Mouse (Mus musculus): ENCODE data around the gene Gprin2.

The Gprin2 gene

DNA sequence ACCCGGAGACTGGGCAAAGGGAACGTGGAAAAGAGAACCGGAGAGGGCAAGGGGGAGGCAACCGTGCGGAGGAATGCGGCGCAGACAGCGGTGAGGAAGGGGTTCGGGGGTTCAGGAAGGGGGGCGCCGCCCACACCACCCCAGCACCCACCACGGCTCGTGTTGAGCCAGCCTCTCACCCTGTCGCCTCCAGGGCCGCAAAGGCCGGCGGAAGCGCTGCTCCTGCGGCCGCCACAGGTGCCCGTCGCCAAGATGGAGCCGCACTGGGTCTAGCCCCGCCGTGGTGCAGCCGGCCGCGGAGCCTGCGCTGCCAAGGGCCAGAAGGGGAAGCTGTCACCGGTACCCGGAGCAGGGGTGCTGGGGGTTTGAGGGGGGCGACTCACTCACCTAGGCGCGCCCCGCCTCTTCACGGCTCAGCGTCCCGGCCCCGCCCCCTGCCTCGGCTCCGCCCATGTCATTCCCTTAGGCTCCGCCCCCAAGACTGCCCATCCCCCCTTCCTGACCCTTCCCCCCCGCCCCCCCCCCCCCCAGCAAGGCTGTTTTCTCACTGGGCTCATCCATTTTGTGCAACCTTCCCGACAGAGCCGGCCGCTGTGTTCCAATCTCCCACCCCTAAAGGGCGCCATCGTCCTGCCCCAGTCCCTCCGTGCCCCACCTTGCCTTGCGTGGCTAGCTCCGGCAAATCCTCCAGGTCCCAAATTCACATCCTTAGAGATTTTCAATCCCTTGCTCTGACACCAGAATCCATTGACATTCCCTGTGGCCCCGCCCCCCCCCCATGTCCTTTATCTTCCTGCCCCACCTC is at the start of gene Gprin2:
Gprin2 (minus strand) TSS at position 423 of the 805 bp plus-strand sequence.
- DNase-seq (ENCODE audit: extremely low read depth, low read depth, low spot score), result no peak

DNA sequence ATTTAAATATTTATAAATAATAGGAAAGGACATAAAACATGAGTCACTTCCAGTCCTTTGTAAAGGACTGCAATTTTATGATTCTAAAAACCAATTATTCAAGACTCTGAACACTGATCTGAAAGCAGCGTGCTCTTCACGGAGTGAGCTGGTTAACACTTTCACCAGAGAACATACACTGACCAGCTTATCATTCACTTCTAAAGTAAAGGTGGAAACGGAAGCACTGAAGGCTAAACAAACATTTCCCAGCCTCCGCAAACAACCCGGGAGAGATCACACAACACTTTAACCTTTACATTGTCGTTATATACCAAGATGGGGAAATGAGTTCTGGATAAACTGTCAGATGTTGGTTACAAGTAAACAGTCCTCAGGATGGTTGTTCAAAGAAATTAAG is 39.2 kb upstream of the Gprin2 start:
- DNase-seq (ENCODE audit: extremely low read depth, low read depth, low spot score), result no peak

DNA sequence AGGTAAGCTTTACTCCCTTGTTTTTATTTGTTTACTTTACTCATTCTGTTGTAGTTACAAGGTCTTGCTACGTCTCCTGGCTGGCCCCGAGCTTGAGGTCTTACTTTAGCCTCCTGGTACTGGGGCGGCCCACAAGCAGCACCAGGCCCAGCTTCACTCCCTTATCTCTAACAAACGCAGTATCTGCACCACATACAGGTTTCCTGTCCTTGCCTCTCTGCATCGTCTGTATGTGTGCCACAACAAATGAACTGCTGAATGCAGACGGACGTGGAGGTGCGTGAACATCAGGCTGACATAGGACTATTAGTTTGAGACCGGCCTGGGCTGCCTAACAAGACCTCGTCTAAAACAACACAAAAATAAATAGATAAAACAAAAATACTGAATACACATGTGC is 38.8 kb upstream of the Gprin2 start:
- DNase-seq (ENCODE audit: extremely low read depth, low read depth, low spot score), result no peak

DNA sequence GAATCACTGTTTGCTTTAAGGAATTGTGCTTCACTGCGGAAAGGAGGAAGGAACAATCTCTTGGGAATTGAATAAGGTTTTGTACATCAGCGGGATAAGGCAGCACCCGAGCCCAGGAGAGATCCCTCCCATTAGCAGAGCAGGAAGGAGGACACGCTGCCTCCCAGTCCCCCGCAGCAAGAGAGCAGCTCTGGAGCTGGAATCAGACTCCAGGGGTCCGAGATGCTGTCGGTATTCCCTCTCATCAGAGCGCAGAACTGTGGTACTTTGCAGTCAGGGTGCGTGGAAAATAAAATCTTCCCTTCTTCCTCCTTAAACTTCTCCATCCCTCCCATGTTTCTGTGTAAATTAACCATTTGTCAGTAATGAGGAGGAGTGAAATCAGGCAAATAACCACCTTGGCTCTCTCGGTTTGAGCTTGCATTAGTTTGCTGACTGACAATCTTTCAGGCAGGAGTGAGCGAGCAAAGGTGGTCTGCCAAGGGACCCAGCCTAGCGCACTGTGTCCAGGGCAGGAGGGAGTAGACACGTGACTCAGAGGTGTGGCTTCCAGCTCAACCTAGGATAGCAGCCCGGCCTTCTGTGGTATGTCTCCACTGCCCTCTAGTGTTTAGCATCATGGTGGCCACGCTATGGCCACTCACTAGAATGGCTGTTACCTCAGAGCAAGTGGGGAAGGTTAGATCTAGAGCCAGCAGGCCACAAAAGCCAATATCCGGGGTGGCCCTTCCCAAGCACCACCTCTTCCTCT is 33.4 kb upstream of the Gprin2 start:
- DNase-seq (ENCODE audit: extremely low read depth, low read depth, low spot score), result no peak

DNA sequence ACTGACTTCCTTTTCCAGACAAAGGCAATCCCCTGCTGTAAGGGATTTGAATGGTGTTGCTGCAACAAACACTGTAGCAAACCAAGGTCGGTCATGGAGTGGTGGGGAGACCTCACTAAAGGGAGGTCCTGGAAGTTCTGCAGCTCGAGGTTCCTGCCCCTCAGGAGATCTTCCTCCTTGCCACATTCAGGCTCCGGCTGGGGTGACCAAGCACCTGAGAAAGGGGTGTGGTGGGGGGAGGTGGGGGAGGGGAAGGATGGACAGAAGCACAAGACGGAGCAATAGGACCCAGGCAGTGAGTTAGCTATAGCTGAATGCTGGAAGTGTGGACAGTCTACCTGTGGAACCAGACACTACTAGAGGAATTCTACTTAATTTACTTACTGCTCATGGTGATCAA is 32.4 kb upstream of the Gprin2 start:
- DNase-seq (ENCODE audit: extremely low read depth, low read depth, low spot score), result no peak

DNA sequence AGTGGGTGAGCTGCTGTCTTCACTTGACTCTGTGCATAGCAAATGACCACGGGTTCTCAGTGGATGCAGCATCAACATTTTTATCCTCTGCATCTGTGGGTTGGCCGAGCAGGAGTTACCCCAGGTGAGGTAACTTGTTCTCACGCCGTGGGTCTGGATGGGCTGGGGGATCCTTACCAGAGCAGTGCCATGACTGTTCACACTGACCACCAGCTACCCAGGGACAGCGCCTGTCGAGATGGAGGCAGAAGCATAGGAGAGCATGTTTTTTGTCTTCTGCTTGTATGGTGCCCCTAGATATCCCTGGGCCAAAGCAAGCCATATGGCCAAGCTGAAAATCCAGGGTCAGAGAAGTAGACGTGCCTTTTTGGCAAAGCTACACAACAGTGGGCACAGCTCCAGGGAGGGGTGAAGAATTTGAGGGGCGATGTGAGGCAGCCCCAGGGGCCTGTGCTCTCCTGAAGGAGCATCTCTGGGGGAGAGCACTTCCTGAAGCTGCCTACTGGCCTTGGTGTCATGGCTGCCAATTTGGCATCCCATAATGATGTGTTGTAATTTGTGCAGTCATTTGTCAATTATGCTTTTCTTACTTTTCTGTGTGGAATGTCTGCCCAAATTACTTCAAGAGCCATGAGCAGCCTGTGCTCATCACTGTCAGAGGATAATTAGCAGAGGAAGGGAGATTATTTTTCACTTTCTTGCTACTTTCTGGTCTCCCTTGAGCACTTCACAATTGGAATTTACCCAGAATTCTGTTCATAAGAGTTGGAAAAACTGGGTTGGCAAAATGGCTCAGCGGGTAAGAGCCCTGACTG is 31.6 kb upstream of the Gprin2 start:
- DNase-seq (ENCODE audit: extremely low read depth, low read depth, low spot score), result no peak

DNA sequence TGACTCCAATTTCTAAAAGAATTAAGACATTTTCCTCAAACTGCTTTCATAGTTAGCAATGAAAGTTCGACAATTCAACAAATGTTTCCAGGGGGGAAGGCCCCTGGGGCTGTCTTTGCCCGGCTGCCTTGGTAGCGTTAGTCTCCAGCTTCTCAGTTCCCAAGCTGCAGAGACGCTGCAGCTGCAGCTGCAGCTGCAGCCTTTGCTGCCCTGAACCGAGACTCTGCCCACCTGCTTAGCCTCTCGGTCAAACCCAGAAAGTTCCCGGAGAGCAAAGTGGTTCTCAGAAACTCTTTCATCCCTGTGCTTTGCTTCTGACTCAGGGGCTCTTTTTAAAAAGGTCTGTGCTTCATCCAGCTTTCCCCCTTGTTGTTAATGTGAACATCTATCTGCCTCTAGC is 30.9 kb upstream of the Gprin2 start:
- no peak for DNase-seq (ENCODE audit: extremely low read depth, low read depth, low spot score)

DNA sequence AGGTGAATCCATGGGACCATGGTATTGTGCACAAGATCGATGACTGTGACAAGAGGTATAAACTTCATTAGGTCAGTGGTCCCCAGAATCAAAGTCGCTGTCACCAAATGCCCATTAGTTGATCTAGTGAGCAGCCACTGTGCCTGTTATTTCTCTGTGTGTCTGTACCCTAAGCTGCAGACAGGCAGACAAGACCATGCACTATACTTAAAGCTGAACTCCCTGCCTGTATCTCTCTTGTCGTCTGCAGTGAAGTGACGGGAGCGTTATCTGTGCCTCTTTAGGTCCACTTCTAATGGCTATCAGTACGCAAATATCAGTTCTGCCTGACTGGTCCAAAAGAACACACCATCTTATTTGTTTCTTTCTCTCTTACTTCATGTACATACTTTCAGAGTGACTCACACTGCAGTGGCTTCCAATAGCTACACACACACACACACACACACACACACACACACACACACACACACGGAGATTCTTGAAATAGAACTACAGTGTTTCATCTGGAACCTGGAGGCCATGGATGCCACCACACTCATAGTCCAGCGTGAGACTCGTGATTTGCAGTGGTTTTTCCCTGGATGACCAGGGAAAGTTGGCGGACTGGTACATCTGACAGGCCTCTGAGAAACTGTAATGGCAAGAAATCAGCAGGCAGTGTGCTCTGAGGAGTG is 27.5 kb upstream of the Gprin2 start:
- no peak for DNase-seq (ENCODE audit: extremely low read depth, low read depth, low spot score)

DNA sequence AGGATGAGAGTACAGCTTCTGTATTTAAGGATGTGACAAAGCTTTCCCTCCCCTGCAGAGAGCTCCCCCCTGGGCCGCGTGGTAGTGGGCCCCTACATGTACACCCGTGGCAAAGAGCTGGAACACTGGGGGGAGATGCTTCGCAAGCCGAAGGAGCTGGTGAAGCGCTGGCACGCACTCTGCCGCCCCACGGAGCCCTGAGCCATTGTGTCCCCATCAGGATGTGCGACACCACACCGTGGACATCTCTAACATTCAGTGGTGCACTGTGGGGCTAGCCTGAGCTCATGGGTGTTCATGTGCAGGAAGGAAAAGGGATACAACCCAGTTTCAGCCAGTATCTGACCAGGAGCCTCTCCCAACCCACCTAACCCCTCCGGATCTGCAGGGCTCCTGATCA is 26.5 kb upstream of the Gprin2 start:
- no peak for DNase-seq (ENCODE audit: extremely low read depth, low read depth, low spot score)

DNA sequence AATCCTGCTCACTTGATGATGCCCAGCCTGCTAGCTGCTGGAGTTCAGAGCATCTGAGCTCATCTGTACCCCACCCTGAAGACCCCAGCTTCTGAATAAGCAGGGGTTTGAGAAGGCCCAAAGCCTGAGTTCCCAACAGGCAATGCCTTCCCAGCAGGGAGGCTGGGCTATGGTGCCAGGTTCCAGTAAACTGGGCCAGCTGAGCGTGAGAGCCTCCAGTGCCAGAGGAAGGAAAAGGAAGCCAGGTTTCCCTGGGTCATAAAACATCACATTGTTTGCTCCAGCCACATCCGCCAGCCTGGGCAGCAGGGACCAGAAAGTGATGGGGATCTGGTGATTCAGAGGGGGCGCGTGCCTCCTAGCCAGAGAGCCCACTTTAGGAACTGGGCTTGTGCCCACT is 25.1 kb upstream of the Gprin2 start:
- no peak for DNase-seq (ENCODE audit: extremely low read depth, low read depth, low spot score)

DNA sequence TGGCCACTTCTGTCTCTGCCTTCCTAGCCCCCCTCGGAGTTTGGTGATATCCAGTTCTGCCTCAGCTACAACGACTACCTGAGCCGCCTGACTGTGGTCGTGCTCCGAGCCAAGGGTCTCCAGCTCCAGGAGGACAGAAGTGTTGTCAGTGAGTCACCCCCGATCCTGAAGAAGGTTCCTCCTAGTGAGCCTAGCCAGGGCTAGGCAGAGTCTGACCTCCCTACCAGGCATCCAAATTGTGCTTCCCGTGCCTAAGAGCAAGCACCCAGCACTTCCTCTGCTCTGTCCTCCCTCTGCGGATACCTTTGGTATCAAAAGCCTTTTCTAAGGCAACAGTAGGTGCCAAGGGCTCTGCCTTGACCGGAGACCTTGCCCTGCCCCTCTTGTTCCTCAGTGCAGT is 24.5 kb upstream of the Gprin2 start:
- DNase-seq (ENCODE audit: extremely low read depth, low read depth, low spot score), result no peak

DNA sequence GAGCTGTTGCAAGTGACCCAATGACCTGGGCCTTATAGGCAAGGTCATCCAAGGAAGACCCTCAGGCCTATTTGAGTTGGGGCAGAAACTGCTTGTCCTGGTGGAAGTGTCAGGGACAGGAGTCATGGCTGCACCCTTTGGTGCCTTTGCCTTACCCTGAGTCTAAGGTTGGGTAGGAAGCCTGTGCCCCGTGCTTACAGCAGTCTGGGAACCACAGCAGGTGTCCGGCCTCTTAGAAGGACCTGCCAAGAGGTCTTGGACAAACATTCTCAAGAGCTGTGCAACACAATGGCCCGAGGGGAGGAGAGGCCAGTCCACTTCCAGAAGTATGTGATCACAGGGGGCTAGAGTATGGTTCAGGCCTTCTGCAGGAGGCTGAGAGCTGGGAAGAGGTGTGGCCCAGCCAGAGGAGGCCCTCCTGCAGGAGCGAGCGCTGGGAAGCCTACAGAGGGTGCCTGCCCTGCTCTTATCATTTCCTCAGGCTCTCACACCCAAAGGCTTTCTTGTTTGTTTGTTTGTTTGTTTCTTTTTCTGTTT is 22.0 kb upstream of the Gprin2 start:
- no peak for DNase-seq (ENCODE audit: extremely low read depth, low read depth, low spot score)

DNA sequence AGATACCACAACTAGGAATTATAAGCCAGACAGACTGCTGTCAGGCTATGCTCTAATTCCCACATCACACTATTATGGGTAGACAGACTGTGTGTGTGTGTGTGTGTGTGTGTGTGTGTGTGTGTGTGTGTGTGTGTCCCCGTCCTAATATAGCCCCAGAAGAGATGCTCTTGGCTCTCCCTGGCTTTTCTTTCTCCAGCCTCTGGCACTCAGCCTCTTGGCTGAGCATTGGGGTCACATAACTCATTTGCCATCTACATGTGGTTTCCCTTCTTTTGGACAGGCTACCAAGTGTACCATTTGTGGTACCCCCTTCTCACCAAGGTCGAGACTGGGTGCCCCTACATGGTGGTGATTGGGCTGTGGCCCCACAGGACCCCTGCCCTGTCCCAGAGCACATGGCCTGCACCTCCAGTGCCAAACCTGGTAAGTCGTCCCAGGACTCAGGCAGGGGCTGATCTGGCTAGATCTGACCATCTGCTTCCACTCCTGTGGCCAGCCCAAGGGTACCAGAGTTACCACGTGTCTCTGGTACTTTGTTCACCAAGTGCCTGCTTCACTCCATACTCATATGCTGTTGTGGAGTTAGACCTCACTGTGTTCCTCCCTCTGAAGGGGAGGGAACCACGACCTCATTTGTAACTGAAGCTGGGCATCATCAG is 20.1 kb upstream of the Gprin2 start:
- no peak for DNase-seq (ENCODE audit: extremely low read depth, low read depth, low spot score)

DNA sequence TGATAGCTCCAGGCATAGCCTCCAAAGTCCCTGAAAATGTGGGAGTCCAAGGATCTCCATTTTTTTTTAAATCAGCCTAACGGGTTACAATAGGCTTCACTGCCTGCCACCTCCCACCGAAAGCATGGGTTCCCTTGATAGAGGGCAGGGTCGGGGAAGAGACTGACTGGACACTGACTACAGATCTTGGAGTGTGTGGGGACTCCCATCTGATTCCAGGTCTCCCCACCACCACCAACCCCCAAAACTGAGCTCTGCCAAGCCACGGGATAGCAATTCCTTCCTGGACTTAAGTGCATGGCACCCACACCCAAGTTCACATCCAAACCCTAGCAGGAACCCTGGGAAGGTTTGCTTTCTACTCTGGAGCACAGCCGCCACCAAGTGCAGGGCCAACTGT is 19.0 kb upstream of the Gprin2 start:
- no peak for DNase-seq (ENCODE audit: extremely low read depth, low read depth, low spot score)

DNA sequence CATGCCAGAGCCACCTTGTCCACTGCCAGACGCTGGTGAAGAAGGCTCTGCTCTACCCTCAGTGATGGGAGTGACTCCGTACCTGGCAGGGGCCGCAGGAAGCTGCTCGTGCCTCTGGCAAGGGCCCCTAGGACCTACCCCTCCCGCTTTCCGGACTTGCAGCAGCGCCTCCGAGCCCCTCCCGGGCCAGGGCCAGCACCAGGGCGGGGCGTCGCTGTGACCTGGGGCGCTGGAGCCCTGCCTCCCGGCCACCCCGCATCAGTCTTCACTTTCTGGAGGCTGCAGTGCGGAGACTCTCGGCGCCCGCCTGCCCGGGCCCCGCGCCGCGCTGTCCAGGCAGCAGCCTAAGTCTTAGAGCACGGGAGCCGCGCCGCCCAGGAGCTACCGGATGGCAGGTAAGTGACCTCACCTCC is 18.3 kb upstream of the Gprin2 start:
- DNase-seq (ENCODE audit: extremely low read depth, low read depth, low spot score), result no peak

DNA sequence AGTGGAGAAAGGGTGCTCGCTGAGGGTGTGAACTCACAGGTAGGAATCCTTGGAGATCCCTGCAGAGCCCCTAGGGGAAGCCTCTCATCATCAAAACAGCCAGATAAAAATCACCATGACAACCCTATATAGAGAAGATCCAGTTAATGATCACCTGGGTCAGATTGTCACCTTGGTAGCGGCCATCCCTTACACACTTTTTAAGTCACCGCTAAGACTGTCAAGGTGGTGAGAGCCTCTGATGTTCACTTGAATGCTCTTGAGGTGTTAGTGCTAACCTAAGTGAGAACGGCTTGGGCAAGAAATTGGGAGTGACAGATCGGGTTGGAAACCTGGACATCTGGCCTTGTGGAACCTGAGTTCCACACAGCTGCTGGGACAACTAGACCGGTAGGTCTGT is 17.8 kb upstream of the Gprin2 start, which contains the start of gene Syt15:
Syt15 (plus strand) TSS at position 301 of the 400 bp plus-strand sequence.
- no peak for DNase-seq (ENCODE audit: extremely low read depth, low read depth, low spot score)

DNA sequence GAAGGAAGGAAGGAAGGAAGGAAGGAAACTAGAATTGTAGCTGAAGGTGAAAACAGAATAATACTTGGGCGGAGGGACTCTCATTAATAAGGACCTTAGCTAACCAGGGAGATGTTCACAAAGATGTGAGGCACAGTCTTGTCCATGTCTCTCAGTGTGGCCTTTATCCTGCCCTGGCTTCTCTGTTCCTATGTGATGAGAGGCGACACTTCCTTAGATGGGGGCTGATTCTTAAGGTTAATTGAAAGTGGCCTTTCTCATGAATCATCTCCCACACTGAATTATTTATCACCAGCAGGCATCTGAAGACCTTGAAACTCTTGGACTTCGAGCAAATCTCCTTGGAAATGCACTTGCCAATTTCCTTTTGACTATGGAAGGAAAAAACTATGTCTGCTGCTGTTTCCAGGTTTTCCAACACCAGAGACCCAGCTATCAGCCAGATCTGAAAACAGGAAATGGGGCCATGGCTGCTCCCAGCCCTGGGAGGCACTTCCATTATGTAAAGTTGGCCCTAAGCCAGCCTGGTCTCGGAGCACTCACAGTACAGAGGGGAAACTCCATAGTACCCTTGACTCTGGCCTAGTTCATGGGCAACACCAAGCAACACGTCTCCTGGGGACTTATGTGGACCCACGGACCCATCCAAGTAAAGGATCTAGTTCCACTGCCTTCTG is 14.1 kb upstream of the Gprin2 start:
- DNase-seq (ENCODE audit: extremely low read depth, low read depth, low spot score), result no peak

DNA sequence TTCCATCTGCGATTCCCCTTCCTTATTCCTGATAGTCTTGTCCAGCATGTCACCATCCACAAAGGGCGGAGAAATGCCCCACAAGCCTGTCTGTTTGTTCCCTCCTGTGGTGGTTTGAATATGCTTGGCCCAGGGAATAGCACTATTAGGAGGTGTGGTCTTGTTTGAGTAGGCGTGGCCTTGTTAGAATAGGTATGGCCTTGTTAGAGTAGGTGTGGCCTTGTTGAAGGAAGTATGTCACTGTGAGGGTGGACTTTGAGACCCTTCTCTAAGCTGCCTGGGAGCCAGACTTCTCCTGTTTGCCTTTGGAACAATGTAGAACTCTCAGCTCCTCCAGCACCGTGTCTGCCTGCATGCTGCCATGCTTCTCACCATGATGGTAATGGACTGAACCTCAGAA is 8.5 kb upstream of the Gprin2 start:
- no peak for DNase-seq (ENCODE audit: extremely low read depth, low read depth, low spot score)

DNA sequence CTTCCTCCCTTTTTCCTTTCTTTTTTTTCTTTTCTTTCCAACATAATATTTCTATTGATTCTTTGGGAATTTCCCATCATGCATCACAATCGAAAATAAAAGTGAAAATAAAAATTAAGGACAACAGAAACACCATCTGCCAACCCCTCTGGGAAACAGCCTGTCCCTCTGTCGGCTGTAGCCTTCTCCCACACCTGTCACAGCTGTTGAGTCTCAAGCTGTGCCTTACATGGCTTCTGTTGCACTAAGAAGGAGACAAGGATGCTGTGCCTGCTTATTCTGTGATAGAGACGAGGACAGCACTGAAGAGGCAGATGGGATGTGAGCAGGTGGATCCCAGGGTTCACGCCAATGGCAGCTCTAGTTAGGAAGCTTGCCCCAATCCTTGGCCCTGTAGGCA is 7.6 kb upstream of the Gprin2 start:
- no peak for DNase-seq (ENCODE audit: extremely low read depth, low read depth, low spot score)

DNA sequence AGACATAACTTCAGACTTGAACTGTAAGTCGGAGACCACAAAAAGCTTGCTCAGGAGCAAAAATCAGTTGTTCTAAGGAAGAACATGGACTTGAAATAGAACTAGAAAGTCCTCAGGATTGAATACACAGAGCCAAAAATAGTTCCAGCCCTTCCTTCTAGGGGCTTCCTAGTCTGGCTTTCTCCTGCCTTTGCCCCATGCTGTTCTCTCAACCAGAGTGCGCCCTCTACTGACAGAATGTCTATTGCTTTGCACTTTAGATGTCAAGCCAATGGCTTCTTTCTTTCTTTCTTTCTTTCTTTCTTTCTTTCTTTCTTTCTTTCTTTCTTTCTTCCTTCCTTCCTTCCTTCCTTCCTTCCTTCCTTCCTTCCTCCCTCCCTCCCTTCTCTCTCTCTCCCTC is 7.2 kb upstream of the Gprin2 start:
- no peak for DNase-seq (ENCODE audit: extremely low read depth, low read depth, low spot score)
